Mouse (Mus musculus) left cerebral cortex, adult 8-10 months (tissue): ENCODE data around the gene Magi2. TPM values are rescaled to one million over a fixed set of nuclear protein-coding genes. Genes with fewer than 3 reads are reported as not detected.
"Not testable (repeated sequence)": the region's sequence is repeated elsewhere in the genome, so short reads cannot be mapped to it uniquely, and the experiment has no call there.

Experiments used
- DNase-seq, 2 experiments: peaks; one replicate each; pipeline ENCODE4 v3.0.0; 2022; ENCODE audit warnings: low spot score in 2 of 2
- total RNA-seq, 4 experiments: library from RNA; stranded (reverse); gene quantifications; 2 replicates each; pipeline ENCODE4 v1.2.4; 2022

Gene Magi2
- total RNA-seq, result 100 to 1,000 TPM; 119 to 134 (median 127) TPM

DNA sequence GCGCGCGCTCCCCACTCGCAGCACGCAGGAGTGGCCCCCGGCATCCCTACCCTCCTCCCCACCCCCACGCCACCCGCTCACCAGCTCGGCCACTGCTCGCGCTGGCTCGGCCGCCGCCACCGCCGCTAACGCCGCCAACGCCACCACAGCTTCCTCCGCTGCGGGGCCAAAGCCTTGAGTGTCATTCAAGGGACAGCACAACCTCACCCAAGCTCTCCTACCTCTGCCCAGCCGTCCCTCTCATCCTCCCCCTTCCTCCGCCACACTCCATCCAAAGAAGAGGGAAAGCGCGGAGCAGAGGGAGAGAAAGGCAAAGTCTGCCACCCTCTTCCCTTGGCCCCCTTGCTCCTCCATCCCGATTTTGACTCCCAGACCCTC, at the start of gene Magi2:
Magi2 (plus strand) TSS at position 171 of the 378 bp plus-strand sequence.
- peak in 1 of 2 experiments; percentile 60 for DNase-seq

DNA sequence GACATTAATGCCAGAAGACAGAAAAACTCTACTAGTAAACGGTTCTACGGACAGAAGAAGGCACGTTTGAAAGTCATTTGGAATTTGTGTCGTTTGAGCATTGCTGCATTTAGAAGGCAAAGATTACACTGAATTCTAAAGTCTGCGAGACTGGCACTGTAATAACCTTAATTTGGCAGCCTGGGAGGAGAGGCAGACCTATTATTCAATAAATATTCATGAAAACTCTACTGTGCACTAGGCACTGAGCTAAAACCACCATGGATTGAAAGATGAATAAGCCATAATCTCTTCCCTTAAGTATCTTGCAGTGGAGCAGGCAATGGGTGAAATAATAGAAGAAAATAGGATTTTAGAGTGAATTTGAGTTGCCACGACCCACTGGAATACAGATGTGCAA, 48.2 kb upstream of the Magi2 start:
- no peak for DNase-seq

- DNase-seq, result no peak
These were observed 40.7 kb upstream of the Magi2 start for GRCm38 (mm10) chr5:19186175-19186574.

DNA sequence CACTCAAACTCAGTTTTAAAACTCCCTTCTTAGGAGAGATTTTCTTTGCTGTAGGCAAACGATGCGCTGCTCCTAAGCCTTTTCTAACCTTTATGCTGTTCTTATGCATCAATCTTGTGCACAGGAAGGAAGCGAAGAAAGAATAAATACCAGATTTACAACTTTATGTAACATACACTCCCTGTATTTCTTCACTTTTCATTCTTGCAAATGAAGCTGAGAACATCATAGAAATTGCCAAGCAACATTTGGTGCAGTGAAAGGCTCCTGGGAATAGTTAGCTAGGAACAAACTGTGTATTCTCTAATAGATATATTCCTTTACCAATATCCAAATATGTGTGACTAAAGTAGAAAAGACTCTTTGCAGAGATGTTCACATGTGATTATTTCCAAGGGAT, 15.2 kb upstream of the Magi2 start:
- no peak for DNase-seq

DNA sequence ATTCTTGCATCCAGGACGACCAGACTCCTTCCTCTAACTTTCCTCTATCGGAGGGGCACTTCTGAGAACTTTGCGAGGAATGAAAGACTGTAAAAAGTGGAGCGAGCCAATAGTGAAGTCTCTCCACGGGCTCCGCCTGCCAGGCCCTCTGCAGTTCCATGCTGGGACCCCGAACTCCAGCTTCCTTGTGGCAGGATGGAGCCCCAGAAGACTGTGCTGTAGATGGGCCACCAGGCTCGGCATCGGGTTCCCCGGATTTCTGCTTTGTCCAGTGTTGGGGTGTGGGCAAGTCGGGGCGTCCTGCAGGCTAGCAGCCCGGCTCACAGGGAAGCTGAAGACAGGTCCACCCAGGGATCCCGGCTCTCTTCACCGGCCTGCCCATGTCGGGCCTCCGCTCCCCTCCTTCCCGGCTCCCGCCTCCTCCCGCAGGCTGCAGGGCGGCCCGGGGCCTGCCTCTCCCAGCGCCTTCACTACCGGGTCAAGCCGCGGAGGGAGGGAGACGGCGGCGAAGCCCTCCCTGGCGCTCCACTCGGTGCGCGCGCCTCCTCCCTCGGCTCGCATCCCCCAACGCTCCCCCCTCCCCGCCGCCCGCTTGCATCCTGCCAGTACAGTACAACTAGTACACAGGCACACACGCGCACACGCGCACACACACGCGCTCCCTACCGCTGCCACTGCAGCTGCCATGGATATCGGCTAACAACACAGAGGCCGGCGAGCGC, 531 bp upstream of the Magi2 start:
- DNase-seq, result peak; percentile 60 to 89

- DNase-seq, result peak in 1 of 2 experiments; percentile 16
These were observed 445 bp downstream of the Magi2 start for GRCm38 (mm10) chr5:19227281-19227680.

- DNase-seq, result peak; percentile 42 to 57
These were observed 1.0 kb downstream of the Magi2 start for GRCm38 (mm10) chr5:19227791-19228331.

DNA sequence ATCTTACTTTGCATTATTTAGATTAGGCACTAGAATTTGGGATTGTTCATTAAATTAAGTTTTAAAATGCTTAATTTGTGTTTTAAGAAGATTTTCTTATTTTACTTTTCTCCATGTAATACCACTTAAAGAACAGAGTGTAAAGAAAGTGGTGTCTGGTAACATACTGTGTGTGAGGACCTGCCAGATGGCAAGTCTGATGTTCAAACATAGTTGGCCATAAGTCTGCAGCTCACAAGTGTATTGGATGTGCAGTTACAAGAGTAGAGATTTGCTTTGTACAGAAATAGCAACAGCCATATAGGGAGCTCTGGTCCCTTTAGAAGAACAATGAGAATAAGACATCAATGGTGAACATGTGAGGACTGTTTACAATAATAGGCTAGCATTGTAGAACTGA, 15.0 kb downstream of the Magi2 start:
- DNase-seq, result peak in 1 of 2 experiments; percentile 28

DNA sequence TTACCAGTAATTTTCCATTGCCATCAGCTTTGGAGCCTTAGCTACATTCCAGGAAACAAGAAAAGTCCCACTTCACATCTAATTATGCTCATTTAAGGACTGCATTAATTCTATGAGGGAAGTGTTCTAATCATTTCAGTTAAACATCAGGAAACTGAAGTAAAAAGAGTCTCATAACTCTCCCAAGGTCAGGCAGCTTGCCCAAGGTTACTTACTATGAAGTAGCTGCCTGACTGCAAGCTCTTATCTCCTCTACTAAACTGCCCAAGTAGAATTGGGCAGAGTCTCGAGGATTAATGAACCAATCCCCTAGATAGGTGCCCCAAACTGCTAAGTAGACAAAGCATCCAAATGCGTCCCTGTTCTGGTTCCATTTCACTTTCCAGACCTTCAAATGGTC, 19.6 kb downstream of the Magi2 start:
- DNase-seq, result no peak

GRCm38 (mm10) chr5:19247266-19247665, 20.4 kb downstream of the Magi2 start:
- DNase-seq, result no peak

DNA sequence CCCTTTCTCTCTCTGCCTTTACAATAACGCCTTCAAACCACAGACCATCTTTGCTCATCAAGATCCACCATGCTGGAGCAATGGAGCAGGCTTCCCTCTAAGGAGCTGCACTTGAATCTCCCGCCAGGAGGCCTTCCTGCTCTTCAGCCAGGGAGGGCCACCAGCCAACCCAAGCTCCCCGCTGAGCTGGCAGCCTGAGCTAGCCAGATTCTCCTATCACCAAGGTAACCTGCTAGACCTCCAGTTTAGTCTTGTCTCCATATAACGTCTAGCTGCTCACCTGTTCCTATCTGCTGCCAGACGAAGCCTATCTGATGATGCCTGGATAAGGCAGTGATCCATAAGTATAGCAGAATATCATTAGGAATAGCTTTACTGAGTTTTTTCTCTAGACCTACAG, 36.0 kb downstream of the Magi2 start:
- no peak for DNase-seq

GRCm38 (mm10) chr5:19264627-19265026, 37.8 kb downstream of the Magi2 start:
- DNase-seq, result no peak

DNA sequence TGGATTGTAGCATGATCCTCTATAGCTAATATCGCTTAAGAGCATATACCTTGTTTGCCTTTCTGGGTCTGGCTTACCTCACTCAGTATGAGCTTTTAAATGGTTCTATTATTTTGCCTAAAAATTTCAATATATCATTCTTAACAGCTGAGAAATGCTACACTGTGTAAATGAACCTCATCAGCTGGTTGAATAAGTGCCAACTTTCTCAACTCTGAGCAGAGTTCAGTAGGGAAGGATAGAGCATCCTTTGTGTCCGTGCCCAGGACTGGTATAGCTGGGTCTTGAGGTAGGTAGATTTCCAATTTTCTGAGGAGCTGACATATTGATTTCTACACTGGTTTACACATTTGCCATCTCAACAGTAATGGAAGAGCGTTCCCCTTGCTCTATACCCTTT, 65.7 kb downstream of the Magi2 start:
- DNase-seq, result no peak

GRCm38 (mm10) chr5:19306656-19307055, 79.8 kb downstream of the Magi2 start:
- DNase-seq, result no peak

GRCm38 (mm10) chr5:19309870-19310269, 83.0 kb downstream of the Magi2 start:
- DNase-seq, result no peak

GRCm38 (mm10) chr5:19322532-19322931, 95.7 kb downstream of the Magi2 start:
- DNase-seq, result no peak

GRCm38 (mm10) chr5:19337561-19337960, 110.7 kb downstream of the Magi2 start:
- DNase-seq, result no peak

DNA sequence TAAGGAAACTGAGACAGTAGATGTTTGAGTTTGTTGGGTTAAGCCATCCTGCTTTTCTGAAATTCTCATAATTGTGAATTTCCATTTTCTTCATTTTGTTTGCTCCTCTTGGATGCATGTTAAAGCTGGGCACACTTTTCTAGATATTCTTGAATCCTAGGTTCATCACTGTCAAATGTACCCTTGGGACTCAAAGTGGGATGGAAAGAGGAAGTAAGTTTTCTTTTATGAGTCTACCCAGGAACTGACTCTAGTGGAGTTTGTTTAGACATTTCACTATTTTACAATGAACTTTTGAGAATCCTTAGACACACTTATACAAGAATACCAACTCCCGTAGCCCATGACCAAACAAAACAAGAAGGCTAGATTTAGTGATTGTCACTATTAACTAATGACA, 141.3 kb downstream of the Magi2 start:
- DNase-seq, result no peak

GRCm38 (mm10) chr5:19395876-19396275, 169.0 kb downstream of the Magi2 start:
- DNase-seq, result no peak

GRCm38 (mm10) chr5:19400299-19400698, 173.5 kb downstream of the Magi2 start:
- no peak for DNase-seq

GRCm38 (mm10) chr5:19400738-19401408, 174.0 kb downstream of the Magi2 start:
- DNase-seq, result no peak

GRCm38 (mm10) chr5:19404268-19404667, 177.4 kb downstream of the Magi2 start:
- not testable (repeated sequence) for DNase-seq

DNA sequence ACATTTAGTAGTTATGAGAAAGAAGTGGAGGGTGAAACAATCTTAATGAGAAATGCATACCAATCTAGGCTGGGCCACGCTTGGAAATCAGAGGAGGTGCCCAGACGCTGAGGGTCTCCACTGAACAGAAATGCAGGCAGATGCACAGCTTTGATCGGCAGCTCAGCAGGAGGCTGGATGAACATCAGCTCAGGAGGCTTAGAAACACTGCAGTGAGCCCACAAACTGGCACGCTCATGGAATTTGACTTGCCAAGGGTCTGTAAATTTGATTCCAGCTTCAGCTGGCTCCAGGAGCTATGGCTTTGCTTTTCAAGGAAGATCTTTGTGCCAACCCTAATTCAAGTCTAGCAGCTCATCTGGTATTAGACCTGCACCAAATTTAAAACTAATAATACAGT, 187.7 kb downstream of the Magi2 start:
- no peak for DNase-seq
